Mouse (Mus musculus) bone marrow, adult 2 months (tissue): ENCODE results near the gene Btnl10. TPM values are rescaled to one million over a fixed set of nuclear protein-coding genes. Genes with fewer than 3 reads are reported as not detected.
A peak's percentile ranks its signal among the peaks of the same experiment; 100 is the strongest.

ENCODE experiments used
- H3K27ac ChIP-seq: fragments of 200-500 bp; 2 replicates; pipeline ENCODE4 v1.5.1; 2012; ENCODE audit warnings: low read depth, mild to moderate bottlenecking, control low read depth, inconsistent platforms, low read length; ENCODE audit not compliant: control insufficient read depth, poor library complexity, insufficient read depth
- H3K4me1 ChIP-seq: fragments of 200-500 bp; 2 replicates; pipeline ENCODE4 v1.6.1; 2011; ENCODE audit warnings: low read length; ENCODE audit not compliant: control insufficient read depth, insufficient read depth
- H3K4me3 ChIP-seq: fragments of 200-500 bp; replicated peaks from 2 replicates; pipeline ENCODE3; 2011; ENCODE audit warnings: mild to moderate bottlenecking, low read depth, low read length, control low read depth; ENCODE audit not compliant: control insufficient read depth
- CTCF ChIP-seq: fragments of 200-500 bp; IDR thresholded peaks from 2 replicates; pipeline ENCODE4 v1.5.1; 2011; ENCODE audit warnings: low read length, control low read depth; ENCODE audit not compliant: control insufficient read depth, insufficient read depth
- POLR2A ChIP-seq: fragments of 200-500 bp; IDR thresholded peaks from 2 replicates; pipeline ENCODE4 v1.6.1; 2011; ENCODE audit warnings: low read depth, mild to moderate bottlenecking, control low read depth, low read length, borderline replicate concordance; ENCODE audit not compliant: control insufficient read depth
- WGBS: fragments of 180-500 bp; shearing (Covaris S2); methylation state at CpG from one replicate; pipeline ENCODE4 v1.1.7; 2018; 5-methylcytosine and 5-hydroxymethylcytosine counted together
- polyA plus RNA-seq: library from polyadenylated mRNA; stranded (reverse); fragments of >200 nt; gene quantifications from 2 replicates; pipeline ENCODE4 v1.2.4, GENCODE M21; 2011; ENCODE audit warnings: low replicate concordance; ENCODE audit not compliant: missing spikeins, insufficient read depth, insufficient read length

Btnl10 gene
- polyA plus RNA-seq, 1 experiment, result 65.1 TPM

DNA sequence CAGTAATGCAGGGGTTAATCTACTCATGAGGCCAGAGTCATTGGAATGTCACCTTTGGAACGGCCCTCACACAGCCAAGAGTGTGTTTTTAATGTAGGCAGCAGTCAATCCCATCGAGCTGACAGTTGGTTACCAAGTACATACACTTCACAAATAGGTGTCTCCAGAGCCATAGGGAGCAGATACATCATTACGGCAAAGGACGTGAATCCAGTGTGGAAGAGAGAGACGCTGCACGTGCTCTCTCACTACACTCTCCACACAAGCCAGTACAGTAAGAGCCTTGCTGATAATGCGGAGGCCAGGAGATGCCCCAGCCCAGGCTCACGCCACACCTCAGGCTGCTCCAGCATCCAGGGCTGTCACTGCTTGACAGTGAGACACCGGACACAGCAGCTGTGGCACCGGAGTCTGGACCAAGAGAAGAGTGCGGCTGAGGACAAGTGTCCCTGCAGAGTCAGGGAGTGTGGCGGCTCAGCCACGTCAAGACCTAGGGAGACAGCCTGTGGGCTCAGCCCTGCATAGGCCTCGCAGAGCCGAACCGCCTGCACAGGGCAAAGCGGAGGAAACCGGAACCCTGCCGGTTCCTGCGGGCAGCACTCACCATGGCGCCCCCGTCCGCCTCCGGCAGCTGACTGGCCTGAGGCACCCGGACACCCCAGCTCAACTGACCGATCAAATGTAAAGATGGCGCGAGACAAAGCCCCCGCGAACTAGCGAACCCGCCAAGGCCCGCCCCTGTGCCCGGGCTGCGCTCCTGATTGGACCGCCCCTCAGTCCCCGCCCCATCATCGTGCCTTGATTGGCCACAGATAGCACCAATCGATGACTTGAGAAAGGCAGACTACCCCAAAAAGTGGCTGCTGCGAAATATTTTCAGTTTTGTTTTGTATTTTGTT, 13.9 kb upstream of the Btnl10 start, which contains the start of gene Zfp39:
Zfp39 (minus strand) TSS at position 715 of the 899 bp plus-strand sequence.
- Histone ChIP-seq H3K4me1 (no peaks in the 10 kb centered on the region), H3K27ac (peak within 1 kb of the TSS; percentile 85), H3K4me3 (peak within 1 kb of the TSS; percentile 97)
- WGBS, result under 1% methylated on average over 40 of the region's 40 CpGs
- TF ChIP-seq CTCF (no peak), POLR2A (peak; percentile 75; the same call in 1 of the 2 replicates)

DNA sequence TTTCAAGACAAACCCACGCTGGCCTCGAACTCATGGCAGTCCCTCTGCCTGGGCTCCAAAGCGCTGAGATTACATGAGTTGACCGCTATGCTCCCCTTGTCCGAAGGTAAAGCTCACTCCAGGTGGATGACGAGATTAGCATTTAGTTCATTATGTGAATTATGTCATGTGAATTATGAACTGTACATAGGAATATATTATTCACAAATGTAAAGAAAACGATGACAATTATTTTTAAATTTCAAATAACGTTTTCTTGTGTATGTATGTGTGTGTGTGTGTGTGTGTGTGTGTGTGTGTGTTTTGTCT, 13.3 kb upstream of the Btnl10 start:
- under 1% methylated on average over 8 of the region's 8 CpGs for WGBS

DNA sequence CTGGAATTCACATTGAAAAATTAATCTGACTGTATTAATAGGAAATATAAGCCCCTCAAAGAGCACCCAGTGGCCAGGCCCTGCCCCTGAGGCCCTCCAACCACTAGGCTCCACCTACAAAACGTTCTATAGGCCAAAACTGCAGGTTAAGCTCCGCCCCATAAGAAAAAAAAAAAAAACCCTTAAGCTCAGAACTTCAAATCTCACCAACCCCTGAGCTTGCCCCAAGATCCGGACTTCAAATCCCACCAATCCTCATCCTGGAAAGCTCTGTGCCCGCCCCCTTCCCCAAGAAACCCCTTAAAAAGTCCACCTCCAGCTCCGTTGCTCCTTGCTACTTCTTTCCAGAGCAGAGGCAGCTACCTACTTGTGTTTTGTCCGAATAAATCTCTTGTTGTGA, 12.9 kb upstream of the Btnl10 start:
- H3K4me1 ChIP-seq, result no peaks in the 10 kb centered on the region
- 62% methylated on average over 6 of the region's 6 CpGs for WGBS
- H3K27ac ChIP-seq, result no peak overlapping the region
- no peak overlapping the region for H3K4me3 ChIP-seq
- TF ChIP-seq POLR2A, result no peak
- no peak for TF ChIP-seq CTCF

More for the DNA sequence above, 13.3 kb upstream of the Btnl10 start:
- Histone ChIP-seq H3K4me1 (no peaks in the 10 kb centered on the region), H3K27ac (peak overlapping the region; percentile 81), H3K4me3 (peak overlapping the region; percentile 97)
- TF ChIP-seq CTCF (no peak), POLR2A (no peak)

DNA sequence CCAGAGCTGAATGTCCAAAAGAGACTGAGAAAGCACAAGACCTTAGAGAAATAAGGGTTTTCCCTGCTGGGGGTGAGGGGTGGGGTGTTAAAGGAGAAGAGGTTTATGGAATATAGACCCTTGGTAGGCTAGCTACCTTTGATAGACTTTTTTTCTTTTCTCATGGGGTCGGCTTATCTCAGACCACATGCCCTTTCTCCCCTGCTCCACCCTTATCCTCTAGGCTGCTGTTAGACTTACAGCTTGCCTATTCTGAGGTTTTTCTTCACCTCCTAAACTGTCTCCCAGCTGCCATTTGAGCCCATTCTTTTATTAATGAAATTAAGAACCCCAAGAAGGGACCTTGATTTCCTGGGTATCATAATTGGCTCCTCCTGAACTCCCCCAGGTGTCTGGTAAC, 3.9 kb upstream of the Btnl10 start:
- TF ChIP-seq CTCF, result no peak
- no peak for TF ChIP-seq POLR2A
- Histone ChIP-seq H3K27ac (peak overlapping the region; percentile 87), H3K4me1 (peaks cover 1% of the 10 kb centered on the region; the same call in 1 of the 2 replicates), H3K4me3 (no peak overlapping the region)
- WGBS, result 75% methylated on average over 1 of the region's 1 CpGs

DNA sequence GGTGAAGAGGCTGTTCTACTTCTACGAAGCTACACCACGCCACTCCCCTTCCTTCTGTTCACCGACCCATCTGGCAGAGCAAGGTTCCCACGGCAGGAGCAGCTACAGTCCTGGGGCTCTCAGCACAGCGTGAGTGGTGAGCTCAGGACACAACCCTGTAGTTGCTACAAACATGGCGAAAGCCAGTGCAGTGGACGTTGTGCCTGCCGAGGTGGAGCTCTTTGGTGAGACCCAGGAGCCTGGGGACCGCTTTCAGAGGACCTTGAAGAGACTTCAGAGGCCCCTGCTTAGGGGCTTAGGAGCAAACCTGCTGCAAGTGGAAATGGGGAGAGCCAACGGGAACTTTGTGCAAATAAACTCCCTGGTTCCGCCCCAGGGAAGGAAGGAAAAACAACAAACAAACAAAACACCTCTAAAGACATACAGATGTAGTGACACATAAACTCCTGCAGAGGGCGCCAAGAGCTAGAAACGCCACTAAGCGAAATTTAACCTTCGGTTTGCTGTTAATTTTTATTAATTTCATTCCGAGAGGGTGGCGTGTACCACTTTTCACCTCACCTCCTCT, 3.2 kb upstream of the Btnl10 start:
- Histone ChIP-seq H3K27ac (peak overlapping the region; percentile 87), H3K4me3 (peak overlapping the region; percentile 68), H3K4me1 (peaks cover 1% of the 10 kb centered on the region; the same call in 1 of the 2 replicates)
- WGBS, result 5% methylated on average over 17 of the region's 17 CpGs
- TF ChIP-seq POLR2A (peak; percentile 42; the same call in 1 of the 2 replicates), CTCF (peak; percentile 10; the same call in 1 of the 2 replicates)

DNA sequence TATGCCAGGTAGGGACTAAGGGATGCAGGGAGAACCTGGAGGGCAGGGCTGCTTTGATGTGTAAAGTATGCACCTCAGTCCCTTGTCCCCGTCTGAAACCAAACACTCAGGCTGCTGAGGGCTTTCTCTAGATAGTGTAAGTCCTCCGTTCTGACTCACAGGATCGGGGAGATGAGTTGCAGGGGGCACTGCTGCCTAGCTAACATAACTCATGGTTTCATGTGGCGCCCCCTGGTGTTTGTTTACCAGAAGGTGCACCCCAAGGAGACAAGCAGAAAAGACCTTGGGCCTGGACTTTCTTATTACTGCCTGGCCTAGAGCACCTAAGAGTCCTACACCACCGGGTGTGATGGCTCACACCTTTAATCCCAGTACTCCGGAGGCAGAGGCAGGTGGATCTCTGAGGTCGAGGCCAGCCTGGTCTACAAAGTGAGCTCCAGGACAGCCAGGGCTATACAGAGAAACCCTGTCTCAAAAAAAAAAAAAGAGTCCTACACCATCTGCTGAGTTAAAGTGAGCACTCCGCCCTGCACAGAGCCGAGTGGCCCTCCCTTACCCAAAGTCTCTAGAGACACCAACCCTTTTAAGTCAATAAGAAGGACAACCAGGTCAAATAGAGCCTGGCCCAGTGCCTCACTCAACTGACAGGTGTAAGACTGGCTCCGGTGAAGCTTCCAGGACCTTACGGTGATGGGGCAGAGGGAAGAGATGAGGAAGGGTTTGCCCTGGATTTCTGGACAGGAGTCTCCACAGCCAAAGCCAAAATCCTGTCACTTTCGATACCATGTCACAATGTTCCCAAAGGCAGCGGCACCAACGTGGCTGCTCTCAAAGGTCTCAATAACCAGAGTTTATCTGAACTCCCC, 596 bp upstream of the Btnl10 start:
- WGBS, result 41% methylated on average over 14 of the region's 14 CpGs
- H3K4me1 ChIP-seq, result peaks cover 1% of the 10 kb centered on the region; the same call in 1 of the 2 replicates

DNA sequence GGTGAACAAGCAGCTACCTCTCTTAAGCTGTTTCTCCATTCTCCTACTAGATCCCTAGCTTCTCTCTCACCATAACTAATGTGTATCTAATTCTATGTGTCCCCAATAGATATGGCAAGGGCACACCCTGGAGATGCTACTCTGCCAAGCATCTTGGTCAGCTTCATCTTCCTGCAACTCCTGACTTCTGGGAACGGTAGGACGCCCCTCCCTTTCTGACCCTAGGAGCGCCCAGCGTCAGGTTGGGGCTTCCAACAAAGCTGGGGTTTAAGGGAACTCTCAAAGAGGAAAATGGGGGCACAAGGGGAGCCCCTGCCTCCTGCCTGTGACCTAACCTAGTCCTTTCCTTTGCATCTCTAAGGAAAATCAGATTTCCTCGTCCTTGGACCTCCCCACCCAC, 1.1 kb downstream of the Btnl10 start:
- Histone ChIP-seq H3K4me1 (peaks cover 1% of the 10 kb centered on the region; the same call in 1 of the 2 replicates), H3K4me3 (peak overlapping the region; percentile 79), H3K27ac (peak overlapping the region; percentile 88)
- WGBS, result 56% methylated on average over 5 of the region's 5 CpGs
- TF ChIP-seq POLR2A (no peak), CTCF (no peak)

More for the DNA sequence above, 596 bp upstream of the Btnl10 start:
- TF ChIP-seq CTCF (peak; percentile 61), POLR2A (no peak)
- Histone ChIP-seq H3K27ac (peak overlapping the region; percentile 88), H3K4me3 (peak overlapping the region; percentile 58)
